Mouse (Mus musculus): ENCODE measurements around the gene Nfix.

GRCm38 (mm10) chr8:84698288-84698687 lies 101.9 kb downstream of the Nfix start:
- TF ChIP-seq HCFC1 (IDR thresholded peaks at IDR 0.05; ENCODE audit: borderline replicate concordance, insufficient read depth, low read length) (no peak), ZC3H11A (IDR thresholded peaks at IDR 0.05; ENCODE audit: borderline replicate concordance, low read depth, low read length) (no peak), MAFK (IDR thresholded peaks at IDR 0.05; ENCODE audit: insufficient read depth, low read depth, low read length) (no peak)

Data from ES-E14 (cell line).